10 mouse cellular contexts compared by ENCODE assay signal in genomic region chr16:84583323-84583722, GRCm38 (mm10).
DNase-seq lines count a peak whose midpoint lies in the region; ATAC-seq and TF ChIP-seq lines count a peak whose summit lies in the region.
"Had no signal": no experiment of that assay in that cellular context is flagged by ENCODE, and none has a peak within 500 bp of the region (broad histone marks: within the 10 kb centered on the region; RNA-seq: fewer than 3 reads in every experiment).

No protein-coding gene starts in this region.

- H3K4me3 ChIP-seq in lung, embryonic 14.5 days (ENCODE audit: low read depth, low read length): no peak overlapping the region
- H3K4me3 ChIP-seq in bone marrow macrophage, adult 2 months (ENCODE audit: insufficient read depth, low read length): peak overlapping the region; percentile 57
- H3K4me3 ChIP-seq: erythroblast, embryonic 14.5 days had no signal

- DNase-seq in lung, embryonic 14.5 days: peak; percentile 7
- no peak for DNase-seq in lung, postnatal 14 days
- DNase-seq in lung, postnatal 36 days: peak; percentile 53
- peak; percentile 54 for DNase-seq in thymus, postnatal 25 days
- DNase-seq in layer of hippocampus, adult 8-10 months (ENCODE audit: low spot score in 2 of 2): no peak
- no peak for DNase-seq in adrenal gland, adult 8-10 months
- DNase-seq: adrenal gland, postnatal 36 days; kidney, adult 8-10 months had no signal

- no peak for ATAC-seq in lung, embryonic 14.5 days (ENCODE audit: insufficient read depth)

- H3K9ac ChIP-seq in lung, embryonic 14.5 days: no peak overlapping the region

- H3K9me3 ChIP-seq in lung, embryonic 14.5 days (ENCODE audit: low read depth, low read length): no peaks in the 10 kb centered on the region

- H3K27me3 ChIP-seq in lung, embryonic 14.5 days (ENCODE audit: insufficient read depth, low read length): no peaks in the 10 kb centered on the region

- H3K36me3 ChIP-seq in lung, embryonic 14.5 days (ENCODE audit: insufficient read depth): no peaks in the 10 kb centered on the region

- no peak overlapping the region for H3K27ac ChIP-seq in lung, embryonic 14.5 days (ENCODE audit: low read depth)
- H3K27ac ChIP-seq in bone marrow macrophage, adult 2 months (ENCODE audit: insufficient read depth, low read depth, low read length): peak overlapping the region; percentile 89

- H3K4me2 ChIP-seq in lung, embryonic 14.5 days: no peak overlapping the region

- TF ChIP-seq CTCF in lung, embryonic 14.5 days (IDR thresholded peaks at IDR 0.05; ENCODE audit: low read depth): no peak
- TF ChIP-seq CTCF in bone marrow macrophage, adult 2 months (IDR thresholded peaks at IDR 0.05; ENCODE audit: low read depth, low read length): no peak

- H3K4me1 ChIP-seq in lung, embryonic 14.5 days (ENCODE audit: insufficient read depth): no peaks in the 10 kb centered on the region
- H3K4me1 ChIP-seq in bone marrow macrophage, adult 2 months (ENCODE audit: control insufficient read depth, insufficient read depth, low read length): peaks cover 22% of the 10 kb centered on the region

- 77% methylated on average over 7 of the region's 7 CpGs for WGBS in lung, embryonic 14.5 days

- no peak for TF ChIP-seq POLR2A in bone marrow macrophage, adult 2 months (IDR thresholded peaks at IDR 0.05; ENCODE audit: borderline replicate concordance, low read depth, low read length)

Comparison
In these comparisons a context has a peak if more than half of its experiments do, and no peak if none do; other contexts are left out.
1. DNase-seq: peak in lung, embryonic 14.5 days (single experiment), lung, postnatal 36 days (single experiment) and thymus, postnatal 25 days (single experiment); none in lung, postnatal 14 days (single experiment), layer of hippocampus, adult 8-10 months (0 of 2) and adrenal gland, adult 8-10 months (single experiment).